Mouse (Mus musculus) v-Abl transformed pro-B cells (cell line): Measurements from ENCODE around the gene Prdx6b.

Source experiments
- in situ Hi-C, 2 experiments: fragments of 400-800 bp; cut with MboI; formaldehyde crosslinking; loops; one replicate each; pipeline ENCODE4 v1.15.1; 2025; ENCODE audit not compliant: unreplicated experiment in 2 of 2

The Prdx6b gene

DNA sequence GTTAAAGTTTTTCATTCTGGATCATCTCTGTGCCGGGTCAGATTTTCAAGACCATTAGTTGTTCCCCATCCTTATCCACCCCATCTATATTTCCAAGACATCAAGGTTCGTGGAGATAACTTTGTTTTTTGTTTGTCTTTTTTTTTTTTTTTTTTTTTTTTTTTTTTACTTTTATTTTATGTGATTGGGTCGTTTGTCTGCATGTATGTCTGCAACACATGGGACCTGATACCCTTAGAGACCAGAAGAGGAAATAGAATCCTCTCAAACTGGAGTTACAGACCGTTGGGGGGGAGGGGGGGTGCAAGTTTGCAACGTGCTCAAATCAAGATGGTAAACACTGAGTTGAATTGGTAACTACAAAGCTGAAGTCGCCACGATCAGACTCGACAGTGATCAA, at the start of gene Prdx6b:
Gene Prdx6b, plus strand, starts transcription at position 301 of the 400 bp plus-strand sequence.
- in situ Hi-C loops: no loop called here

DNA sequence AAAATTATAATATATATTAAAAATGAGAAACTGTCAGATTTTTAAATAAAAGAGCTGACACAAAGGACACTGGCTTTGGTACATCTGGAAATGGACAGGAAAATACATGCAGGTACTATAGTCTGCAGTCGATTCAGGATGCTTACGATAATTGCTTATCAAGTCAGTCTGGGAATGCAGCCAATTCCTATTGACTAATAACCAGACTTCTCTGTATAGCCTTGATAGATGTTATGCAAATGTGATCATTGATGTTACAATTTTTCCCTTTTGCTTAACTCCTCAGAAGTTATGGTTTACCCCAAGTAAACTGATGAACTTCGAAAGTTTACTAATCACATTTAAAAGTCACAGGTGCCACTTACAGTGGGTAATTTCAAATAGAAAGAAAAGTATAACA, 44.8 kb upstream of the Prdx6b start:
- in situ Hi-C loops: no loop called here

DNA sequence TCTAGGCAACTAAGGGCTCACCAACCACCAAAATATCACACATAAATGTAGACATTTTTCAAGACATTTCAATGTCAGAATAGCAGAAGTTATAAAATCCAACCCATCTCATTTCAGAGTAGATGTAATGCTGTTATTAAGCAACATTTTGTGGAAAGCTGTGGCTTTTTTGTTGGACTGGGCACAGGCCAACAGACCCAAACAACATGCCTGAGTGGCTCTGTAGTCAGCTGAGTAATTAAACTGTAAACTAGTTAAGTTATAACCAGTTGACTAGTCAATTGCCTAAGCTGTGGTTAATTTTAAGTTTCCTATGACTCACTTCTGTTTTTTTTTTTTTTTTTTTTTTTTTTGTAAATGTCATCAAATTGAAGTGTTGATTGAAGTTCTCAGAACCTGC, 44.4 kb upstream of the Prdx6b start:
- in situ Hi-C loops: no loop called here

- in situ Hi-C loops: loop anchor here (5.0 to 25.0 kb wide), 4 partner anchors 393 to 1315 kb away; no protein-coding TSS in a partner anchor
Observed at GRCm38 (mm10) chr2:80259888-80260672, 32.2 kb upstream of the Prdx6b start.

GRCm38 (mm10) chr2:80266894-80267293, 25.4 kb upstream of the Prdx6b start:
- in situ Hi-C loops: loop anchor here (5.0 to 25.0 kb wide), 4 partner anchors 400 to 1322 kb away; no protein-coding TSS in a partner anchor

DNA sequence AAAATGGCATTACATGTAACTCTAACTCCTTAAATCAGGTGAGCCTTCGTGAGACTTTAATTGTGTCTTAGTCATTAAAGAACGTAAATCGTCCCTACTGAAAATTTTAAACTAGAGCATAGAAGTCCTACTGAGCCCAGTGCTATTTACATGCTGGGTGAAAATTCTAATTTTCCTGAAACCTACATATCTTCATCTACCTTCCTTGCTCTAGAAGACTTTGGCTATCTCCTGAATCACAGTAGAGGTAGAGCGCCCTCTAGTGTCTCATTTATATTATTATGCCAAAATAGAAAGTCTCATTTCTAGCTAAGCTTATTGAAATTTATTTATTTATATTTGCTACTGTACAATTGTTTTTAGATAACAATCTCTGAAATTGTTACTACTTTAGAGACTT, 24.2 kb upstream of the Prdx6b start:
- in situ Hi-C loops: loop anchor here (5.0 to 25.0 kb wide), 4 partner anchors 401 to 1323 kb away; no protein-coding TSS in a partner anchor

DNA sequence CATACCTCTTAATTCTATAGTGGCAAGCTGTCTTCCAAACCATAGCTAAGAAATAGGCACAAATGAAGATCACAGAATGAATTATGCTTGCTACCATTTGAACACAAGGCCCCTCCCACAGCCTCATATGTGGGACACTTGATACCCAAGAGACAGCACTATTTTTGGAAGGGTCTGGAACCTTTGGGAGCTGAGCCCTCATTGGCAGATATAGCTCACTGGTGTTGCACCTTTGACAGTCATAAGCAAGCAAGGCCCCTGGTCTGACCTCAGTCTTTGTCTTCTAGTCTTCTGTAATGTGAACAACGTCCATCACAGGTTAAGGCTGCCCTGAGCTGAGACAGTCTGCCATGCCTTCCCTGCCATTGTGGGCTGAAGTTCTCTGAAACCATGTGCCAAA, 20.8 kb upstream of the Prdx6b start:
- in situ Hi-C loops: loop anchor here (5.0 to 25.0 kb wide), 3 partner anchors 759 to 899 kb away; no protein-coding TSS in a partner anchor

- in situ Hi-C loops: loop anchor here (5.0 to 25.0 kb wide), 3 partner anchors 761 to 901 kb away; no protein-coding TSS in a partner anchor
Observed at GRCm38 (mm10) chr2:80273038-80273437, 19.2 kb upstream of the Prdx6b start.

DNA sequence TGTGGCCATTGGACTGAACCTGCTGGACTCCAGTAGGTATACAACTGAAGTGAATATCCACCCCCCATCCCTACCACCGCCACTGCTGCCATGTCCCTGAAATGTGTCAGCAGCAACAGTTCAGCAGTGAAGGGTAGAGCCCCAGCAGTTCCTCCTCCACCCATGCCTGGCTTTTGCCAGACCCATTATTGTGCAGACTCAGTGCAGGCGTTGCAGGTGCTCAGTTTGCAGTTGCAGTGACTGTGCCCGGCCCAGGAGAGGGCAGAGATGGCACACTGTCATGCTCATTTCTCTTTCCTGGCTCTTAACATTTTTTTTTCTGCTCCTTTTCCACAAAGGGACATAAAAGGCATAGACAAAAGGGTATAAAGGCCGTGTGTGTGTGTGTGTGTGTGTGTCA, 18.5 kb upstream of the Prdx6b start:
- in situ Hi-C loops: loop anchor here (5.0 to 25.0 kb wide), 3 partner anchors 761 to 901 kb away; no protein-coding TSS in a partner anchor

- in situ Hi-C loops: loop anchor here in 1 of 2 experiments (10.0 kb wide), 1 partner anchor 900 kb away; no protein-coding TSS in a partner anchor
Observed at GRCm38 (mm10) chr2:80275136-80275535, 17.1 kb upstream of the Prdx6b start.

- in situ Hi-C loops: no loop called here
Observed at GRCm38 (mm10) chr2:80282214-80282613, 10.1 kb upstream of the Prdx6b start.

- in situ Hi-C loops: no loop called here
Observed at GRCm38 (mm10) chr2:80286397-80286796, 5.9 kb upstream of the Prdx6b start.

- in situ Hi-C loops: no loop called here
Observed at GRCm38 (mm10) chr2:80298334-80298733, 6.1 kb downstream of the Prdx6b start.

DNA sequence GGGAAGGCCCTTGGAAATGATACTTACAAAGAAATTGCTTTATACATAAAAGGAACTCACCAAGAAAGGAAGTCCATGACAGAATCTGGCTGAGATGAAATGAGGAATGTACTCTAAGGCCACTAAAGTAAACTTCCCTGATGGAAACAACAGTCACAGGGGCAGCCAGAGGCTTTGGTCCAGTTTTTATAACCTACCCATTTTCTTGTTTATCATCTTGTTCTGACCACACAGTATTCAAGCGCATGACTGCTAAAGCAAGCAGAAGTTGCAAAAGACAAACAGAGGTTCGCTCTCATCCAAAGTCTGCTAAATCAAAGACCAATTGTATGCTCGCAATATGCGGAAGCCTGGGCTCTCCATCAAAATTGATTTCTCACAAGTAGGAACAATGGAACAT, 8.5 kb downstream of the Prdx6b start:
- in situ Hi-C loops: loop anchor here in 1 of 2 experiments (25.0 kb wide), 2 partner anchors 336 to 1389 kb away; no protein-coding TSS in a partner anchor

DNA sequence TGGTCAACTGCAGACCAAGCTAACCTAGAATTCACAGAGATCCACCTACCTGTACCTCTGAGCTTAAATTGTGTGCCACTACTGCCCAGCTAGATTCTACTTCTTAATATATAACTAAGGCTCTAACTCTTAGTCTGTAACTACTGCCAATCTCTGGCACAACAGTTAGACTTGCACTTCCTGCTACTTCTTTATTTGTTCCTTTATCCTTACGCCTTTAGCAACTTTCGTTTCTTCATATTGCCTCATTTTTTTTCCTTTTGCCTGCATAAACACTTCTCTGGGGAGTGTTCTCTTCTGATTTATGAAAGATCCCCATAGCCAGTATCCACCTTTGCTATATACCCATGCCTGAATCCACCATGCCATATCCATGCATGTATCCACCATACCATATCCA, 11.7 kb downstream of the Prdx6b start:
- in situ Hi-C loops: loop anchor here in 1 of 2 experiments (25.0 kb wide), 2 partner anchors 333 to 1392 kb away; no protein-coding TSS in a partner anchor

- in situ Hi-C loops: loop anchor here in 1 of 2 experiments (25.0 kb wide), 2 partner anchors 330 to 1395 kb away; no protein-coding TSS in a partner anchor
Observed at GRCm38 (mm10) chr2:80307701-80308100, 15.4 kb downstream of the Prdx6b start.

GRCm38 (mm10) chr2:80309775-80310174, 17.5 kb downstream of the Prdx6b start:
- in situ Hi-C loops: loop anchor here (10.0 to 25.0 kb wide), 4 partner anchors 315 to 1397 kb away; partner anchors contain the start of gene Itprid2 (in 1 of the 2)

DNA sequence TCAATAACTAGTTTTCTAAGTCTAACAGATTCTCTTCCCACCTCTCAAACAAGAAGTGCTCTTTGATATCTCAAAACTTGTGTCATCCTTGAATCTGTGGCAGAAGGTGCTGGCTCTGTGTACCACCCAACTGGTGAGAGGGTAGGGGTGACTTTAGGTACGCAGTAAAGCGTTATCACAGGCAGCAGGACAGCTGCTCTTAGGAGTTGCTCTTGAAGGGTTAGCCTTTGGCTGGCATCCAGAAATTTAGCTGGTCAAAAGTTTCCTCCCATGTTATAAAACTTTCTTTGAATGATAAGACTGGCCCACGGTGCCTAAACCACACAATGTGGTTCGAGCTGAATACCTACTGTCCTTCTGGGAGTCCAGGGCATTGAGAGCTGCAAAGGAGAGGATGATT, 18.5 kb downstream of the Prdx6b start:
- in situ Hi-C loops: loop anchor here (10.0 to 25.0 kb wide), 4 partner anchors 314 to 1398 kb away; partner anchors contain the start of gene Itprid2 (in 1 of the 2)

DNA sequence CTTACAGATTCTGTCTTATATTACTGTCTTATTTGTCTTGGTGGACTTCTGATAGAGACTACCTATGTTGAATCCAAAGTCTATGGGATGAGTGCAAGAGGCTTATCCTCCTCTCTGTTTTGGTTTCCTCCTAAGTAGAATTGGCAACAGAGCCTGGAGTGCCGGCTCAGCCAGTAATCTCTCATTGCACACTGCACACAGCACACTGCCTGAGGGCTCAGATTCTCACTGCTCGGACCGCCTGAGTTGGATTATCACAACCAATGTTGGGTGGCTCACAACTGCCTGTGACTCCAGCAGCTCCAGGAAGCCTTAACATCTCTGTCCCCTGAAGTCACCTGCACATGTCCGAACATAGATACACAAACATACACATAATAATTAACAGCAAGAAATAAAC, 19.1 kb downstream of the Prdx6b start:
- in situ Hi-C loops: loop anchor here (10.0 to 25.0 kb wide), 4 partner anchors 313 to 1399 kb away; partner anchors contain the start of gene Itprid2 (in 1 of the 2)

- in situ Hi-C loops: loop anchor here (10.0 to 25.0 kb wide), 4 partner anchors 311 to 1402 kb away; partner anchors contain the start of gene Itprid2 (in 1 of the 2)
Observed at GRCm38 (mm10) chr2:80314201-80314600, 21.9 kb downstream of the Prdx6b start.

DNA sequence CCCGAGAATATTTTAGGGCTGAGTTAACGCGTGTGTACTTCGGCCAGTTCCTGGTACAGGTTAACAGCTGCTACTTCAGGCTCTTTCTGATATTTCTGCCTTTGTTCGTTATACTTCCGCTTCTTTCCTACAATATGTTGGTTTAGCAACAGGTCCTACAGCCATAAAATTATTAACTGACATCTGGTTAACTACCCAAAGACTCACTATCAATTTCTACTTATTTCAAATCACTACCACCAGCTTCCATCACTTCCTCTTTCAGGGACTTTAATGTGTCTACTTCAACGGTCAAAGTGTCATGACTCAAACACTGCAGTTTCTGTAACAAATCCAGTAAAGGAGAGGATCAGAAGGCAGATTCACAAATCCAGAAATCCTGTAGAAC, 22.6 kb downstream of the Prdx6b start:
- in situ Hi-C loops: loop anchor here (10.0 to 25.0 kb wide), 4 partner anchors 310 to 1403 kb away; partner anchors contain the start of gene Itprid2 (in 1 of the 2)
